Mouse (Mus musculus) intestine, embryonic 14.5 days (tissue): ENCODE measurements around the gene Scube2. TPM values are rescaled to one million over a fixed set of nuclear protein-coding genes. Genes with fewer than 3 reads are reported as not detected.

ENCODE experiments used
- ATAC-seq: fragments of 200-750 bp; cut with Nextera tagmentation; replicated peaks from 2 replicates; pipeline ENCODE4 v1.8.0; 2017; ENCODE audit warnings: low read depth, moderate number of reproducible peaks, moderate TSS enrichment, moderate library complexity; ENCODE audit not compliant: low FRiP score, low TSS enrichment
- DNase-seq: peaks from one replicate; pipeline ENCODE4 v3.0.0-alpha.2; 2018; ENCODE audit warnings: low spot score
- H3K27ac ChIP-seq: fragments of 300-500 bp; sonication (generic); 2 replicates; pipeline ENCODE4 v1.5.1; 2014; ENCODE audit warnings: low read depth, mild to moderate bottlenecking, control low read depth
- H3K27me3 ChIP-seq: fragments of 300-500 bp; sonication (generic); replicated peaks from 2 replicates; pipeline ENCODE4 v1.6.1; 2014; ENCODE audit warnings: low read length, control low read depth; ENCODE audit not compliant: control insufficient read depth, insufficient read depth
- H3K36me3 ChIP-seq: fragments of 300-500 bp; sonication (generic); 2 replicates; pipeline ENCODE4 v1.6.1; 2014; ENCODE audit warnings: low read length, control low read depth; ENCODE audit not compliant: control insufficient read depth, insufficient read depth
- H3K4me1 ChIP-seq: fragments of 300-500 bp; sonication (generic); replicated peaks from 2 replicates; pipeline ENCODE4 v1.6.1; 2014; ENCODE audit warnings: low read length, control low read depth, mixed read lengths; ENCODE audit not compliant: control insufficient read depth, insufficient read depth
- H3K4me2 ChIP-seq: fragments of 300-500 bp; sonication (generic); 2 replicates; pipeline ENCODE4 v1.6.1; 2014; ENCODE audit warnings: low read length
- H3K4me3 ChIP-seq: fragments of 300-500 bp; sonication (generic); 2 replicates; pipeline ENCODE4 v1.5.1; 2014; ENCODE audit warnings: low read depth, low read length, control low read depth, mixed read lengths
- H3K9ac ChIP-seq: fragments of 300-500 bp; sonication (generic); 2 replicates; pipeline ENCODE4 v1.6.1; 2014; ENCODE audit warnings: mild to moderate bottlenecking, low read length
- H3K9me3 ChIP-seq: fragments of 300-500 bp; sonication (generic); 2 replicates; pipeline ENCODE4 v1.6.1; 2016; ENCODE audit warnings: low read length, control low read depth; ENCODE audit not compliant: control insufficient read depth
- WGBS: fragments of 180-500 bp; shearing (Covaris S2); extraction: QIAGEN DNeasy Blood & Tissue Kit; methylation state at CpG from one replicate; pipeline ENCODE4 v1.1.7; 2014; 5-methylcytosine and 5-hydroxymethylcytosine counted together
- polyA plus RNA-seq: library from polyadenylated mRNA; unstranded; fragments of >200 nt; fragmentation: Nextera tagmentation; extraction: Ambion mirVana; gene quantifications from 2 replicates; pipeline ENCODE4 v1.2.1, GENCODE M21; 2014

The Scube2 gene
- polyA plus RNA-seq, 1 experiment from 2014 or later = 1.6 TPM

GRCm38 (mm10) chr7:109866643-109867042 is 1.2 kb upstream of the Scube2 start:
- Histone ChIP-seq H3K9ac (no peak overlapping the region), H3K4me2 (no peak overlapping the region), H3K36me3 (no peaks in the 10 kb centered on the region), H3K4me1 (peaks cover 3% of the 10 kb centered on the region; the same call in 1 of the 2 replicates), H3K4me3 (no peak overlapping the region), H3K27me3 (peaks cover 27% of the 10 kb centered on the region), H3K9me3 (no peaks in the 10 kb centered on the region), H3K27ac (no peak overlapping the region)
- 55% methylated on average over 3 of the region's 3 CpGs for WGBS
- no peak for DNase-seq
- ATAC-seq = no peak

- ATAC-seq = no peak
- no peak for DNase-seq
Measured at GRCm38 (mm10) chr7:109863561-109863960, 1.9 kb downstream of the Scube2 start.

GRCm38 (mm10) chr7:109860162-109860561 is 5.3 kb downstream of the Scube2 start:
- 72% methylated on average over 7 of the region's 7 CpGs for WGBS
- ATAC-seq = no peak
- Histone ChIP-seq H3K9ac (no peak overlapping the region), H3K9me3 (no peaks in the 10 kb centered on the region), H3K4me1 (no peaks in the 10 kb centered on the region; the same call in 1 of the 2 replicates), H3K4me2 (no peak overlapping the region), H3K36me3 (no peaks in the 10 kb centered on the region), H3K27me3 (peaks cover 21% of the 10 kb centered on the region), H3K27ac (no peak overlapping the region), H3K4me3 (no peak overlapping the region)
- no peak for DNase-seq

More at GRCm38 (mm10) chr7:109863561-109863960, 1.9 kb downstream of the Scube2 start:
- Histone ChIP-seq H3K27ac (no peak overlapping the region), H3K9me3 (no peaks in the 10 kb centered on the region), H3K9ac (no peak overlapping the region), H3K4me2 (no peak overlapping the region), H3K36me3 (no peaks in the 10 kb centered on the region), H3K4me3 (no peak overlapping the region), H3K4me1 (peaks cover 3% of the 10 kb centered on the region; the same call in 1 of the 2 replicates), H3K27me3 (peaks cover 27% of the 10 kb centered on the region)
- WGBS = 32% methylated on average over 4 of the region's 4 CpGs

GRCm38 (mm10) chr7:109859354-109859753 is 6.1 kb downstream of the Scube2 start:
- DNase-seq = no peak
- Histone ChIP-seq H3K27ac (no peak overlapping the region), H3K27me3 (peaks cover 13% of the 10 kb centered on the region), H3K9me3 (no peaks in the 10 kb centered on the region), H3K9ac (no peak overlapping the region), H3K4me2 (no peak overlapping the region), H3K4me1 (no peaks in the 10 kb centered on the region), H3K36me3 (no peaks in the 10 kb centered on the region), H3K4me3 (no peak overlapping the region)
- 48% methylated on average over 6 of the region's 6 CpGs for WGBS
- ATAC-seq = no peak

- Histone ChIP-seq H3K9ac (no peak overlapping the region), H3K27ac (peak overlapping the region; percentile 33; the same call in 1 of the 2 replicates), H3K4me1 (peaks cover 11% of the 10 kb centered on the region), H3K9me3 (no peaks in the 10 kb centered on the region), H3K36me3 (no peaks in the 10 kb centered on the region), H3K27me3 (no peaks in the 10 kb centered on the region), H3K4me3 (no peak overlapping the region), H3K4me2 (no peak overlapping the region)
- 26% methylated on average over 7 of the region's 7 CpGs for WGBS
- DNase-seq (peak; percentile 68), ATAC-seq (peak; percentile 80)
Measured at GRCm38 (mm10) chr7:109852752-109853212, 12.7 kb downstream of the Scube2 start.

- H3K4me1 ChIP-seq = peaks cover 11% of the 10 kb centered on the region
- DNase-seq (no peak), ATAC-seq (no peak)
- H3K9me3 ChIP-seq = no peaks in the 10 kb centered on the region
- 82% methylated on average over 7 of the region's 7 CpGs for WGBS
- no peaks in the 10 kb centered on the region for H3K36me3 ChIP-seq
- no peak overlapping the region for H3K27ac ChIP-seq
- H3K27me3 ChIP-seq = no peaks in the 10 kb centered on the region
- no peak overlapping the region for H3K9ac ChIP-seq
- H3K4me3 ChIP-seq = no peak overlapping the region
- no peak overlapping the region for H3K4me2 ChIP-seq
Measured at GRCm38 (mm10) chr7:109852017-109852416, 13.5 kb downstream of the Scube2 start.

GRCm38 (mm10) chr7:109850531-109850930 is 14.9 kb downstream of the Scube2 start:
- Histone ChIP-seq H3K4me2 (no peak overlapping the region), H3K9ac (no peak overlapping the region), H3K36me3 (no peaks in the 10 kb centered on the region), H3K9me3 (no peaks in the 10 kb centered on the region), H3K27me3 (no peaks in the 10 kb centered on the region), H3K4me3 (no peak overlapping the region), H3K27ac (no peak overlapping the region), H3K4me1 (peaks cover 11% of the 10 kb centered on the region)
- 67% methylated on average over 3 of the region's 3 CpGs for WGBS
- no peak for ATAC-seq
- DNase-seq = no peak

GRCm38 (mm10) chr7:109849750-109850434 is 15.6 kb downstream of the Scube2 start:
- DNase-seq = no peak
- no peak overlapping the region for H3K27ac ChIP-seq
- no peaks in the 10 kb centered on the region for H3K27me3 ChIP-seq
- no peak overlapping the region for H3K4me2 ChIP-seq
- no peaks in the 10 kb centered on the region for H3K36me3 ChIP-seq
- WGBS = 62% methylated on average over 8 of the region's 8 CpGs
- no peak overlapping the region for H3K4me3 ChIP-seq
- no peak overlapping the region for H3K9ac ChIP-seq
- peaks cover 11% of the 10 kb centered on the region for H3K4me1 ChIP-seq
- H3K9me3 ChIP-seq = no peaks in the 10 kb centered on the region
- ATAC-seq = no peak
